Mouse (Mus musculus) ES-E14 (cell line): Measurements from ENCODE around the gene Ltb.

Experiments used
- CHD2 ChIP-seq: IDR thresholded peaks from 2 replicates; pipeline ENCODE4 v1.6.1; 2014; ENCODE audit warnings: mild to moderate bottlenecking, low read depth, low read length, inconsistent platforms
- MAFK ChIP-seq: IDR thresholded peaks from 2 replicates; pipeline ENCODE4 v1.6.1; 2014; ENCODE audit warnings: mild to moderate bottlenecking, low read depth, low read length, inconsistent platforms; ENCODE audit not compliant: insufficient read depth
- ZC3H11A ChIP-seq: IDR thresholded peaks from 2 replicates; pipeline ENCODE4 v1.6.1; 2012; ENCODE audit warnings: low read depth, mild to moderate bottlenecking, inconsistent platforms, low read length, borderline replicate concordance

DNA sequence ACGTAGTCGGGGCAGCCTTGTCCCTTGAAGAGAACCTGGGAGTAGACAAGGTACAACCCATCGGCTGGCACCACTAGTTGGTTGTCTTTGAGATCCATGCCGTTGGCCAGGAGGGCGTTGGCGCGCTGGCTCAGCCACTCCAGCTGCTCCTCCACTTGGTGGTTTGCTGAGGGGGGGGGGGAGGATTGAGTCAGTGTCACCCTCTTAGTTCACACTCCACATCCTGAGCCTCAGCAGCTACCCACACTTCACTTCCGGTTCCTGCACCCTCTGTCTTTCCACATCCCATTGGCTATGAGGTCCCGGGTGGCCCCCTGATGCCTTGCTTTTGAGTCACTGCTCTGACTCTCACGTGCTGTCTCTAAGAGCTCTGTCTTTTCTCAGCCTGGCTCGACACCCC lies 6.2 kb downstream of the Ltb start:
- TF ChIP-seq CHD2 = no peak
- no peak for TF ChIP-seq MAFK
- no peak for TF ChIP-seq ZC3H11A
